Mouse (Mus musculus) forebrain, embryonic 13.5 days (tissue): ENCODE data around the gene Galnt14. TPM values are rescaled to one million over a fixed set of nuclear protein-coding genes. Genes with fewer than 3 reads are reported as not detected.
A peak's percentile ranks its signal among the peaks of the same experiment; 100 is the strongest.

ENCODE experiments used
- ATAC-seq: fragments of 200-750 bp; cut with Nextera tagmentation; 2 replicates; pipeline ENCODE4 v1.8.0; 2017
- H3K27ac ChIP-seq: fragments of 300-500 bp; sonication (generic); 2 replicates; pipeline ENCODE4 v1.5.1; 2015; ENCODE audit warnings: inconsistent platforms, mild to moderate bottlenecking, moderate library complexity
- H3K27me3 ChIP-seq: fragments of 300-500 bp; sonication (generic); 2 replicates; pipeline ENCODE4 v1.6.1; 2015; ENCODE audit warnings: mild to moderate bottlenecking, inconsistent platforms
- H3K36me3 ChIP-seq: fragments of 300-500 bp; sonication (generic); 2 replicates; pipeline ENCODE4 v1.6.1; 2015; ENCODE audit warnings: mild to moderate bottlenecking, inconsistent platforms; ENCODE audit not compliant: poor library complexity, severe bottlenecking
- H3K4me1 ChIP-seq: fragments of 300-500 bp; sonication (generic); 2 replicates; pipeline ENCODE4 v1.6.1; 2015; ENCODE audit warnings: inconsistent platforms
- H3K4me2 ChIP-seq: fragments of 300-500 bp; sonication (generic); 2 replicates; pipeline ENCODE4 v1.6.1; 2015; ENCODE audit warnings: inconsistent platforms, mild to moderate bottlenecking, moderate library complexity
- H3K4me3 ChIP-seq: fragments of 300-500 bp; sonication (generic); 2 replicates; pipeline ENCODE4 v1.5.1; 2015; ENCODE audit warnings: mild to moderate bottlenecking, inconsistent platforms
- H3K9ac ChIP-seq: fragments of 300-500 bp; sonication (generic); 2 replicates; pipeline ENCODE4 v1.6.1; 2015; ENCODE audit warnings: mild to moderate bottlenecking, inconsistent platforms
- H3K9me3 ChIP-seq: fragments of 300-500 bp; sonication (generic); replicated peaks from 2 replicates; pipeline ENCODE4 v1.6.1; 2016; ENCODE audit warnings: inconsistent platforms
- WGBS: fragments of 180-500 bp; shearing (Covaris S2); methylation state at CpG from one replicate; pipeline ENCODE4 v1.1.7; 2015; 5-methylcytosine and 5-hydroxymethylcytosine counted together
- polyA plus RNA-seq: library from polyadenylated mRNA; unstranded; fragments of >200 nt; fragmentation: Nextera tagmentation; extraction: Ambion mirVana; gene quantifications from 2 replicates; pipeline ENCODE4 v1.2.1, GENCODE M21; 2015

Gene Galnt14
- polyA plus RNA-seq, 1 experiment from 2014 or later, result 6.4 TPM

GRCm38 (mm10) chr17:73557101-73557500 lies 153.2 kb downstream of the Galnt14 start:
- Histone ChIP-seq H3K4me3 (no peak overlapping the region), H3K9me3 (no peaks in the 10 kb centered on the region), H3K27me3 (no peaks in the 10 kb centered on the region), H3K27ac (no peak overlapping the region), H3K4me2 (no peak overlapping the region), H3K36me3 (no peaks in the 10 kb centered on the region), H3K9ac (no peak overlapping the region), H3K4me1 (no peaks in the 10 kb centered on the region)
- 90% methylated on average over 3 of the region's 3 CpGs for WGBS
- no peak for ATAC-seq

GRCm38 (mm10) chr17:73556436-73556835 lies 153.8 kb downstream of the Galnt14 start:
- no peak overlapping the region for H3K27ac ChIP-seq
- no peak overlapping the region for H3K4me2 ChIP-seq
- no peaks in the 10 kb centered on the region for H3K27me3 ChIP-seq
- H3K4me3 ChIP-seq, result no peak overlapping the region
- 82% methylated on average over 2 of the region's 2 CpGs for WGBS
- no peak for ATAC-seq
- H3K9ac ChIP-seq, result no peak overlapping the region
- no peaks in the 10 kb centered on the region for H3K9me3 ChIP-seq
- H3K36me3 ChIP-seq, result no peaks in the 10 kb centered on the region
- no peaks in the 10 kb centered on the region for H3K4me1 ChIP-seq

GRCm38 (mm10) chr17:73554668-73555067 lies 155.6 kb downstream of the Galnt14 start:
- no peaks in the 10 kb centered on the region for H3K36me3 ChIP-seq
- no peak overlapping the region for H3K9ac ChIP-seq
- 91% methylated on average over 4 of the region's 4 CpGs for WGBS
- H3K9me3 ChIP-seq, result no peaks in the 10 kb centered on the region
- no peak overlapping the region for H3K4me3 ChIP-seq
- no peak overlapping the region for H3K4me2 ChIP-seq
- H3K27ac ChIP-seq, result no peak overlapping the region
- H3K4me1 ChIP-seq, result no peaks in the 10 kb centered on the region
- no peak for ATAC-seq
- H3K27me3 ChIP-seq, result no peaks in the 10 kb centered on the region

GRCm38 (mm10) chr17:73548783-73549566 lies 161.3 kb downstream of the Galnt14 start:
- Histone ChIP-seq H3K9ac (no peak overlapping the region), H3K4me3 (no peak overlapping the region), H3K36me3 (no peaks in the 10 kb centered on the region), H3K4me2 (no peak overlapping the region), H3K4me1 (no peaks in the 10 kb centered on the region; the same call in 1 of the 2 replicates), H3K27ac (no peak overlapping the region), H3K27me3 (no peaks in the 10 kb centered on the region), H3K9me3 (no peaks in the 10 kb centered on the region)
- no peak for ATAC-seq
- 70% methylated on average over 12 of the region's 12 CpGs for WGBS

GRCm38 (mm10) chr17:73548119-73548518 lies 162.1 kb downstream of the Galnt14 start:
- Histone ChIP-seq H3K36me3 (no peaks in the 10 kb centered on the region), H3K4me1 (no peaks in the 10 kb centered on the region; the same call in 1 of the 2 replicates), H3K27me3 (no peaks in the 10 kb centered on the region), H3K4me2 (no peak overlapping the region), H3K9ac (no peak overlapping the region), H3K27ac (no peak overlapping the region), H3K9me3 (no peaks in the 10 kb centered on the region), H3K4me3 (no peak overlapping the region)
- ATAC-seq, result no peak
- WGBS, result 65% methylated on average over 7 of the region's 7 CpGs

- H3K9ac ChIP-seq, result no peak overlapping the region
- no peaks in the 10 kb centered on the region for H3K9me3 ChIP-seq
- no peaks in the 10 kb centered on the region for H3K27me3 ChIP-seq
- no peak overlapping the region for H3K27ac ChIP-seq
- 85% methylated on average over 2 of the region's 2 CpGs for WGBS
- H3K4me2 ChIP-seq, result no peak overlapping the region
- no peak overlapping the region for H3K4me3 ChIP-seq
- ATAC-seq, result no peak
- no peaks in the 10 kb centered on the region; the same call in 1 of the 2 replicates for H3K4me1 ChIP-seq
- no peaks in the 10 kb centered on the region for H3K36me3 ChIP-seq
Measured at GRCm38 (mm10) chr17:73547483-73547882, 162.8 kb downstream of the Galnt14 start.

GRCm38 (mm10) chr17:73541911-73542310 lies 168.3 kb downstream of the Galnt14 start:
- peak overlapping the region; percentile 75; the same call in 1 of the 2 replicates for H3K27ac ChIP-seq

GRCm38 (mm10) chr17:73541233-73541570 lies 169.1 kb downstream of the Galnt14 start:
- peak overlapping the region; percentile 34; the same call in 1 of the 2 replicates for H3K4me2 ChIP-seq
- H3K36me3 ChIP-seq, result no peaks in the 10 kb centered on the region
- 18% methylated on average over 1 of the region's 1 CpGs for WGBS
- peak overlapping the region; percentile 75 for H3K27ac ChIP-seq
- H3K9me3 ChIP-seq, result no peaks in the 10 kb centered on the region
- H3K27me3 ChIP-seq, result no peaks in the 10 kb centered on the region
- no peak overlapping the region for H3K4me3 ChIP-seq
- H3K9ac ChIP-seq, result no peak overlapping the region
- peaks cover 22% of the 10 kb centered on the region for H3K4me1 ChIP-seq
- ATAC-seq, result 0 out of 2 replicates have a peak, but pooled peaks have one; percentile 11

More at GRCm38 (mm10) chr17:73541911-73542310, 168.3 kb downstream of the Galnt14 start:
- H3K4me3 ChIP-seq, result no peak overlapping the region
- no peak; the same call in 1 of the 2 replicates for ATAC-seq
- H3K9ac ChIP-seq, result no peak overlapping the region
- H3K4me2 ChIP-seq, result no peak overlapping the region
- H3K27me3 ChIP-seq, result no peaks in the 10 kb centered on the region
- H3K9me3 ChIP-seq, result no peaks in the 10 kb centered on the region
- WGBS, result 69% methylated on average over 9 of the region's 9 CpGs
- peaks cover 22% of the 10 kb centered on the region for H3K4me1 ChIP-seq
- H3K36me3 ChIP-seq, result no peaks in the 10 kb centered on the region

GRCm38 (mm10) chr17:73540409-73541232 lies 169.6 kb downstream of the Galnt14 start:
- Histone ChIP-seq H3K36me3 (no peaks in the 10 kb centered on the region), H3K4me1 (peaks cover 22% of the 10 kb centered on the region), H3K4me3 (no peak overlapping the region), H3K9ac (peak overlapping the region; percentile 6; the same call in 1 of the 2 replicates), H3K27ac (peak overlapping the region; percentile 75), H3K9me3 (no peaks in the 10 kb centered on the region), H3K4me2 (peak overlapping the region; percentile 34), H3K27me3 (no peaks in the 10 kb centered on the region)
- ATAC-seq, result peak; percentile 76
- 15% methylated on average over 14 of the region's 14 CpGs for WGBS

- no peak overlapping the region for H3K9ac ChIP-seq
- 88% methylated on average over 2 of the region's 2 CpGs for WGBS
- ATAC-seq, result no peak
- H3K4me3 ChIP-seq, result no peak overlapping the region
- H3K36me3 ChIP-seq, result no peaks in the 10 kb centered on the region
- H3K27me3 ChIP-seq, result no peaks in the 10 kb centered on the region
- H3K27ac ChIP-seq, result no peak overlapping the region
- no peaks in the 10 kb centered on the region for H3K9me3 ChIP-seq
- H3K4me1 ChIP-seq, result no peaks in the 10 kb centered on the region
- no peak overlapping the region for H3K4me2 ChIP-seq
Measured at GRCm38 (mm10) chr17:73531896-73532295, 178.4 kb downstream of the Galnt14 start.

GRCm38 (mm10) chr17:73522169-73522568 lies 188.1 kb downstream of the Galnt14 start:
- no peak for ATAC-seq
- H3K4me3 ChIP-seq, result no peak overlapping the region
- H3K36me3 ChIP-seq, result no peaks in the 10 kb centered on the region
- no peaks in the 10 kb centered on the region for H3K9me3 ChIP-seq
- no peak overlapping the region for H3K9ac ChIP-seq
- H3K4me1 ChIP-seq, result peaks cover 7% of the 10 kb centered on the region; the same call in 1 of the 2 replicates
- WGBS, result 87% methylated on average over 7 of the region's 7 CpGs
- no peak overlapping the region for H3K4me2 ChIP-seq
- no peaks in the 10 kb centered on the region for H3K27me3 ChIP-seq
- no peak overlapping the region for H3K27ac ChIP-seq

- 82% methylated on average over 5 of the region's 5 CpGs for WGBS
- no peaks in the 10 kb centered on the region for H3K27me3 ChIP-seq
Measured at GRCm38 (mm10) chr17:73519350-73519749, 190.9 kb downstream of the Galnt14 start.

More at GRCm38 (mm10) chr17:73519350-73519749, 190.9 kb downstream of the Galnt14 start:
- Histone ChIP-seq H3K4me3 (no peak overlapping the region), H3K9me3 (no peaks in the 10 kb centered on the region), H3K4me1 (peaks cover 7% of the 10 kb centered on the region; the same call in 1 of the 2 replicates), H3K9ac (no peak overlapping the region), H3K36me3 (no peaks in the 10 kb centered on the region), H3K4me2 (no peak overlapping the region), H3K27ac (no peak overlapping the region)
- no peak for ATAC-seq
